Mouse (Mus musculus): ENCODE data around the gene Mgme1.

Gene Mgme1

DNA sequence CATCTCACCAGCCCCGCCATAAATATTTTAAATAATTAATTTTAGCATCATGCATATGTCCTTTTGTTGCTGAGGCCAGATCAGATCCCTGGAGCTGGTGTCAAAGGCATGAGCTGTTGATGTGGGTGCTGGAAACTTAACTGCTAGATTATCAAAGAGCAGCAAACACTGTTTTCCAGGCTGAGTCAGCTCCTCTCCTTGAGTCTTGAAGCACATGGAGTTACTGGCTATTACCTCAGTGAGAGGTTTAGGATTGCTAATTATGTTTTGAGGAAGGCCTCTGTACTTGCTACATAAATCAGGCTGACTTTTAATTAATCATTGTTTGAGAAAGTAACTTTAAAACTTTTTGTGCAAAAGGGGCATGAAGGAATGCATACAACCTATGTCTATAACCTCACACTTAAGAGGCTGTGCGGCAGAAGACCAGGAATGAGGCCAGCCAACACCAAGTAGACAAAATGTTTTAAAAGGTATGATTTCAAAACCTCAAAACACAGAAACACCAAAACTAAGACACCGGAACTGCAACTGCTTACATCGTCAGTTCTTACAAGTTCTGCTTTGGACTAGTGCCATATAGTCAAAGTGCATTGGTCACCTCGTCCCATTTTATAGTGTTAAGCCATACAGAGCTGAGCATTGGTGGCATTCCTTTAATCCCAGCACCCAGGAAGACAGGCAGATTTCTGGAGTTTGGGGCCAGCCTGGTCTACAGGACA, 5.9 kb upstream of the Mgme1 start:
- DNase-seq (ENCODE audit: low read depth) = peak; percentile 42

- no peak for DNase-seq (ENCODE audit: low read depth)
Observed at GRCm38 (mm10) chr2:144265120-144265488, 5.4 kb upstream of the Mgme1 start.

DNA sequence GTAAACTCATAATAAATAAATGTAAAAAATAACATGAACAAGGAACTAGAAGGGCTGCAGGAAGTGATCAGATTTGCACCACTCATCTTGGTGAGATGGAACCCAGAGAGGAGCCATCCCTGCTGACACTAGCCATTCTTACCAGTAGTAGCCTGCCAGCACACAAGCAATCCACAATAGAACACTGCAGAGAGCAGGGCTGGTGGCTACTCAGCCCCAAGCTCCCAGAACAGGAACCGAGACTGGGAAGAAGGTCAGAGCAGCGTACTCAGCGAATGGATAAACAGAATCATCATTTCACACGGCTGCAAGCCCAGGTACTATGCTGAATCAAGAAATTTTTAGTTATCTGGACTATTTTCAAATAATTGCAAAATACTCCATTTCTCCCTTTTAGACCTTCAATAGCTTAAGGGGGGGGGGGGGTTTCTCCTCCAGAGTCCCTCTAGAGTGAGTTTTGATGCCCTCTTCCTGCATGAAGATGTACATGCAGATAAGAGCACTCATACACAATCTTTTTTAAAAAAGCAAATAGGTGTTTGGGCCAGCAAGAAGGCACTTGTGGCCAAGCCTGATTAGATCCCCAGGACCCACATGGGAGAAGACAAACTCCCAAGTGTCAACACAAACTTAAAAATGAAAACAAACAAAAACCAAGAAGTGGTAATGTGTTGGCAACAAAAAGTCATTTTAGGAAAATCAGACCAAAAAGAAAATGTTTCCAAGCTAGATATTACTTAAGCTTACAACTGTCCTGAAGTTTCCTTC, 4.4 kb upstream of the Mgme1 start:
- no peak for DNase-seq (ENCODE audit: low read depth)

- no peak for DNase-seq (ENCODE audit: low read depth)
Observed at GRCm38 (mm10) chr2:144267004-144267730, 3.3 kb upstream of the Mgme1 start.

- peak; percentile 74 for DNase-seq (ENCODE audit: low read depth)
Observed at GRCm38 (mm10) chr2:144267731-144268015, 2.8 kb upstream of the Mgme1 start.

- no peak for DNase-seq (ENCODE audit: low read depth)
Observed at GRCm38 (mm10) chr2:144268446-144269305, 1.8 kb upstream of the Mgme1 start.

- DNase-seq (ENCODE audit: low read depth) = peak; percentile 38
Observed at GRCm38 (mm10) chr2:144269306-144269650, 1.2 kb upstream of the Mgme1 start.

DNA sequence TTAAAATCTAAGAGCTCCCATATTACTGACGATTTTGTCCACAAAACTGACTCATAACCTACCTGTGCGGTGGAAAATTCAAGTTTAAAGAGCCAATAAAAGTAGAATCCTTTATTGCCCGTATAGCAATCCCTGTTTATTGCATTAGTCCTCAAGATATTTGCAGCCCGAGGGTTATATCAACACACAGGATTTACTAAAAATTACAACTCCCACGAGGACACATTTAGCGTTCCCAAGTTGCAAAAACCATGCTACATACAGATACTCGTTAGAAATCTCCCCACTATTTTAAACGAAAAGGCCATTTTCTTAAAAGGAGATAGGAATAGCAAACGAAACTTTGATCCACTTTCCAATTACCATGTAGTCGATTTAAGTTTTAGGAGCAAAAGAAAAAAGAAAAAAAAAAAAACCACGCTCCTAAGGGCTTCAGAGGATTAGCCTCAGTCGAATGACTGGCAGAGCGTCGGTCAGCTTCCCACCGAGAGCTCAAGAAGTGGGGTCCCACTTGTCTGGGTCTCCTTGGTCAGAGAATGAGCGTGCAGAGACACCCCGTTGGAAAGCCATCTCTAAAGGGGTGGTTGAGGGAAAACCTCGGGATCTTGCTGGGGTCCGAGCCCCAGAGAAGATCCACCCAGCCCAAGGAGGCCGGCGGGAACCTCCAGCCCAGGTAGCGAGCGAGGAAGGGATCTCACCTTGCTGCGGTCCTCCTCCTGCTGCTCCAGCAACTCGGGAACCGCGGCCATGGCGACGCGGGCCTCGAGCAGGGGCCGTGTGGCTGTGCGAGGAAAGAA, 586 bp upstream of the Mgme1 start:
- peak; percentile 33 for DNase-seq (ENCODE audit: low read depth)

DNA sequence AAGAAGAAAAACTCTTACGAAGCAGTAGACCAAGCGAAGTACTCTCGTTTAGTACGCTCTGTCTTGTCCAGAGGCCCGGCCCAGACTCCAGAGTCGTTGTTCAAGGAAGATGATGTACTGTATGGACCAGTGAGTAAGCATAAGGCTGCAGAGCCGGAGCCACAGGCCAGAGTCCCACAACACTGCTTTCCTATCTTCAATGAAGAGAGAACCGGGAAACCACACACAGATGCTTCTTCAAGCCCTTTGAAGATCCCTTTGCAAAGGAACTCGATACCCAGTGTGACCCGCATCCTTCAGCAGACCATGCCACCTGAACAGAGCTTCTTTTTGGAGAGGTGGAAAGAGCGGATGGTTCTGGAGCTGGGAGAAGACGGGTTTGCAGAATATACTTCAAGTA, 1.6 kb downstream of the Mgme1 start:
- no peak for DNase-seq (ENCODE audit: low read depth)

DNA sequence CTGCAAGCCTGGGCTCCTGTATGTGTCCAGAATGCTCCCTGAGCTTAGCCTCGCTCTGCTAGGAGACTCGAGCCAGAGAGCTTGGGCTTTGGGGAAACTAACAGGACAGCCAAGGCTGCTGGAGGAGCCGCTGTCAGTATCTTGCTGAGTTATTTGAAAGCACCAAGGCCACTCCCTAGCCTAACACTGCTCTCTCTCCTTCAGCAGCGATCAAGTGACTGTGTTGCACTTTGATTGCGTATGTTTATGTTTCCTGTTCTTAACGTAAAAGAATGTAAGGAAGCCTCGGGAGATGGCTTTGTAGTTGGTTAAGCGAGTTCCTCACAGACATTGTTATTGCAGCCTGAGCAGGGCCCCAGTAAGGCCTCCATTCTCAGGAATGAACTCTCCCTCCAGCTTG, 4.3 kb downstream of the Mgme1 start:
- DNase-seq (ENCODE audit: low read depth) = peak; percentile 68

GRCm38 (mm10) chr2:144276885-144277284, 6.4 kb downstream of the Mgme1 start:
- DNase-seq (ENCODE audit: low read depth) = no peak

DNA sequence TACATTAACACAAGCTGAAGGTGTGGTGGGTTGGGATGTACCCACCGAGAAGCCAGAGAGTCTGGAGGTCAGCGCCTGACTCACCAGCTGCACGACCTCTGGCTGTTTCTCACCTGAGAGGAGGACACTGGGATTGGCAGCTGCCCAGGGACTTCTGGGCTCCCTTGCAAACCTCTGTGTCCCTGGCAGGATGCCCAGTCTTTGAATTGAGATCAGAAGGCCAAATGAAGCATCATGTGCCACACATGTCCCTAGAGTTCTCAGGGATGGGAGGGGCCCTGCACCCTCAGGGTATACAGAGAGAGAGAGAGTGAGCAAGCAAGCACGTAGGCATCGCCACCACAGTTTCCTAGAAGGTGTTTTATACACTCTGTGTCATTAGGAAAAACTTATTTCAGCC, 9.3 kb downstream of the Mgme1 start:
- no peak for DNase-seq (ENCODE audit: low read depth)

DNA sequence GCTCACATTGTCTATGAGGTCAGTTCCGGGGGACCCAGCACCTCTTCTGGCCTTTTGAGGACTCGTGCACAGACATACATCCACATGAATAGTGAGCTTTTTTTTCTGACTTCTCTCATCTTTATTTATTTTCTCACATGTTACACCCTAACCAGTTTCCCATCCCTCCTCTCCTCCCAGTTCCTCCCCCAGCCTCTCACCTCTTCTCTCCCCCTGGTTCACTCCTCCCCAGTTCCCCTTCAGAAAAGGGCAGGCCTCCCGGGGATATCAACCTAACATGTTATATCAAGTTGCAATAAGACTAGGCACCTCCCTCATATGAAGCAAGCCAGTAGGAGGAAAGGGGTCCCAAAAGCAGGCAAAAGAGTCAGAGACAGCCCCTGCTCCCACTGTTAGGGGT, 10.1 kb downstream of the Mgme1 start:
- DNase-seq (ENCODE audit: low read depth) = no peak

- no peak for DNase-seq (ENCODE audit: low read depth)
Observed at GRCm38 (mm10) chr2:144281417-144281816, 11.0 kb downstream of the Mgme1 start.

DNA sequence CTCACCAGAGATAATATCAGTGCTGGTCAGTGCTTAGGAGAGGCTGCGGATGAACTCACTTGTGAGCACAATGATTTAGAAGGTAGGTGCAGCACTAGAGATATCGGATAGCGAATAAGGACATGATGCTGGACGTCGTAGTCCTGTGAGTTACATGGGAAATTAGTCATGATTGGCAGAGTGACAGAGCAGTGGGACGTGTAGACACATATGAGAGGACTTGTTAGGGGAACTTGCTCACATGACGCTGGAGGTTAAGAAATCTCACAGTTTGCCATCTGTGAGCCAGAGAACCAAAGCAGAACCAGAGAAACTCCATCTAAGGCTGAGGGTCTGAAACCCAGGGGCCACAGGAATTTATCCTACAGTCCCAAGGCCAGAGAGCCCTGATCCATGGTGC, 19.9 kb downstream of the Mgme1 start:
- DNase-seq (ENCODE audit: low read depth) = no peak

DNA sequence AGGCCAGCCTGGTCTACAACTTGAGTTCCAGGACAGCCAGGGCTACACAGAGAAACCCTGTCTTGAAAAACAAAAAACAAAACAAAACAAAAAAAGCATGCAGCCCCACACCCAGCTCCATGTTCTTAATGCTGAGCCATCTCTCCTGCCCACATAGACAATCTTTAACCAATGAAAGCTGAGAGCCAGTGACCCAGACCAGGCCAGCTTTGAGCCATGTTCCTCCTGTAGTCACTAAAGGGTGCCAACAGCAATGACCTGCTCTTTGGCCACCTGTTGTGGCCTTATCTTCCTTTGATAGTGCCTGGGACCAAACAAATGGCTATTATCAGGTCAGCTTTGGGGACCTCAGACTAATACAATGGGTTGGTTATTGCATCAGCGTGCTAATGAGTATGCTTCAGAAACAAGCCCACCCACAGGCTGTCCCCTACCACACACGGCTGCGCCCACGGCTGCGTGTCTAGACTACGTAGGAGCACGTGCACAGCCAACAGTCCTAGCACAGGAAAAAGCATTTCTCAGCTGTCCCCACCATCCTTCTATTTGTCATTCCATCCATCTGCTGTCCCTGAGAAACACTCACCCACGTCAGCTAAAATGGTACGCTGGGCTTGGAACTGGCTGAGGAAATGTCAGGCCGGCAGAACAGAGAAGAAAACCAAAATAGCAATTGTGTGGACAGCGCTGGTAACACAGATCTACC, 21.3 kb downstream of the Mgme1 start:
- no peak for DNase-seq (ENCODE audit: low read depth)

DNA sequence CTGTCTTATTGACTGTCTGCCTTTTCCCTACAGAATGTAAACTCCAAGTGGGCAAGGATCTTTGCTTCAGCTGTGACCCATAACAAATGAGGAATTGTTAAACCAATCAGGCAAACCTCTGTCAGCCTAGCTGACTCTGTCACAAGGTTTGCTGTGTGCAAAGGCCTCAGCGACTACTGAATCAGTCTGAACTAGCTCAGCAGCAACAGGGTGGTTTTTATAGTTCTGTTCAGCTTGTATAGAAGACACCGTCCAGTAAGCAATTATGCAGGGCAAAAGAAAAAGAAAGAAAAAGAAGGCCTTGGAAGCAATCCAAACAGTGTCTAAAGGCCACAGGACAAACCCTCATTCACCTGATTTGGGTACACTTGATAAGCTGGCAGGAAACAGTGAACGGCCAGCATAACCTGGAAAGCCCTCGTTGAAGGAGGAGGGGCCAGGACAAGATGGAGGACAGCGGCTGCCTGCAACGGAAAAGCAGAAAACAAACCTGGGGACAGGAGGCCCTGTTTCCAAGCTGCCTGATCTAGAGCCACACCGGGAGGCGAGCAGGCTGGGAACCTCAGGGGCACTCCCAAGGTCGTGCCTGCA, 24.8 kb downstream of the Mgme1 start:
- no peak for DNase-seq (ENCODE audit: low read depth)

GRCm38 (mm10) chr2:144299749-144300669, 29.5 kb downstream of the Mgme1 start:
- DNase-seq (ENCODE audit: low read depth) = peak; percentile 65

DNA sequence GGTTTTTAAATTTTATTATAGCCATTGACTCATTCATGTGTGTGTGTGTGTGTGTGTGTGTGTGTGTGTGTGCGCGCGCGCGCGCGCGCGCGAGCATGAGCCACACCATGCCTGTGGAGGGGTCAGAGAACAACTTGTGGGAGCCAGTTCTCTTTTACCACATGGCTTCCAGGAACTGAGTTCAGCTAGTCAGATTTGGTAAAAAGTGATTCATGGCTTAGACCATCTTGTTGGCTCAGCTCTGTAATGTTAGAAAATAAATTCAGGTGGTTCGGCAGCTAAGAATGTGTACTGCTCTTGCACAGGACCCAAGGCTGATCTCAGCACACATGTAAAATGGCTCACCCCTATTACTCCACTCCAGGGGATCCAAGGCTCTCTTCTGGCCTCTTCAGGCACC, 30.6 kb downstream of the Mgme1 start:
- DNase-seq (ENCODE audit: low read depth) = no peak
